Mouse (Mus musculus): ENCODE data around the gene Arid5b.

DNA sequence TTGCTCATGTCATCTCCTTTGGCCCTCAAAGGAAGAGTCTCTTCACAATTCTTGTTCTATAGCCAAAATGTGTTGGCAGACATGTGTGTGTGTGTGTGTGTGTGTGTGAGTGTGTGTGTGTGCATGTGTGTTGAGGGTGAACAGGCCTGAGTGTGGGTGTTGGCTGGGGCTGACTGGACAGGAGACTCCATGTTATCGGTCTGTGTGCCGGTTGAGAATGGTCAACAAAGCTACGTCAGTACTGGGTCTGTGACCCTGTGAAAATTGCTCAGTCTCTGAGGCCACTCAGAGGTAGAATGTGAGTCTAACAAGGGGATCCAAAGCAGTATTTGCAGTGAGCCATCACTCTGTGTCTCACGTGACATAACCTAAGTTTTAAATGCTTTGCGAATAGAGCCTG, 102.7 kb downstream of the Arid5b start:
- TF ChIP-seq POLR2A (IDR thresholded peaks at IDR 0.05; ENCODE audit: low read depth, low read length) (no peak), CTCF (conservative IDR thresholded peaks at IDR 0.05; ENCODE audit: insufficient read depth, insufficient read length, low read depth, low read length) (no peak)

All from kidney, adult 2 months (tissue).